Mouse (Mus musculus): Measurements from ENCODE around the gene Pam. TPM values are rescaled to one million over a fixed set of nuclear protein-coding genes. Genes with fewer than 3 reads are reported as not detected.

Gene Pam
- polyA plus RNA-seq, 1 experiment from 2014 or later = 40.7 TPM

GRCm38 (mm10) chr1:97828087-97828486, 267.4 kb downstream of the Pam start:
- WGBS = 92% methylated on average over 5 of the region's 5 CpGs
- no peak overlapping the region for H3K27ac ChIP-seq
- H3K4me2 ChIP-seq = no peak overlapping the region
- no peak for ATAC-seq (replicated peaks)
- no peaks in the 10 kb centered on the region for H3K27me3 ChIP-seq (replicated peaks)
- no peak overlapping the region for H3K4me3 ChIP-seq
- H3K36me3 ChIP-seq (replicated peaks) = peaks cover 12% of the 10 kb centered on the region; the same call in 1 of the 2 replicates
- no peaks in the 10 kb centered on the region for H3K9me3 ChIP-seq
- no peaks in the 10 kb centered on the region for H3K4me1 ChIP-seq
- H3K9ac ChIP-seq = no peak overlapping the region

GRCm38 (mm10) chr1:97827566-97827965, 267.9 kb downstream of the Pam start:
- no peaks in the 10 kb centered on the region for H3K27me3 ChIP-seq (replicated peaks)
- WGBS = 77% methylated on average over 2 of the region's 2 CpGs
- H3K4me2 ChIP-seq = no peak overlapping the region
- H3K9me3 ChIP-seq = no peaks in the 10 kb centered on the region
- H3K4me1 ChIP-seq = no peaks in the 10 kb centered on the region
- no peak overlapping the region for H3K4me3 ChIP-seq
- H3K36me3 ChIP-seq (replicated peaks) = peaks cover 12% of the 10 kb centered on the region; the same call in 1 of the 2 replicates
- no peak overlapping the region for H3K9ac ChIP-seq
- ATAC-seq (replicated peaks) = no peak
- H3K27ac ChIP-seq = no peak overlapping the region

GRCm38 (mm10) chr1:97822904-97823303, 272.5 kb downstream of the Pam start:
- ATAC-seq (replicated peaks) = no peak
- no peak overlapping the region for H3K9ac ChIP-seq
- H3K36me3 ChIP-seq (replicated peaks) = peaks cover 6% of the 10 kb centered on the region; the same call in 1 of the 2 replicates
- no peak overlapping the region for H3K4me3 ChIP-seq
- H3K27ac ChIP-seq = no peak overlapping the region
- WGBS = 95% methylated on average over 7 of the region's 7 CpGs
- no peaks in the 10 kb centered on the region for H3K27me3 ChIP-seq (replicated peaks)
- H3K4me1 ChIP-seq = no peaks in the 10 kb centered on the region
- H3K4me2 ChIP-seq = no peak overlapping the region
- no peaks in the 10 kb centered on the region for H3K9me3 ChIP-seq

- 87% methylated on average over 5 of the region's 5 CpGs for WGBS
These were observed 273.2 kb downstream of the Pam start for GRCm38 (mm10) chr1:97822203-97822602.

GRCm38 (mm10) chr1:97821282-97821681, 274.2 kb downstream of the Pam start:
- no peak overlapping the region for H3K4me2 ChIP-seq
- no peak overlapping the region for H3K9ac ChIP-seq
- ATAC-seq (replicated peaks) = no peak
- no peaks in the 10 kb centered on the region for H3K4me1 ChIP-seq
- no peak overlapping the region for H3K4me3 ChIP-seq
- no peaks in the 10 kb centered on the region for H3K27me3 ChIP-seq (replicated peaks)
- H3K27ac ChIP-seq = no peak overlapping the region
- WGBS = 89% methylated on average over 3 of the region's 3 CpGs
- peaks cover 11% of the 10 kb centered on the region for H3K36me3 ChIP-seq (replicated peaks)
- H3K9me3 ChIP-seq = no peaks in the 10 kb centered on the region

More at GRCm38 (mm10) chr1:97822203-97822602, 273.2 kb downstream of the Pam start:
- ATAC-seq (replicated peaks) = no peak
- Histone ChIP-seq H3K4me2 (no peak overlapping the region), H3K9ac (no peak overlapping the region), H3K4me3 (no peak overlapping the region), H3K9me3 (no peaks in the 10 kb centered on the region), H3K36me3 (replicated peaks) (peaks cover 11% of the 10 kb centered on the region), H3K27ac (no peak overlapping the region), H3K27me3 (replicated peaks) (no peaks in the 10 kb centered on the region), H3K4me1 (no peaks in the 10 kb centered on the region)

GRCm38 (mm10) chr1:97809255-97809912, 286.1 kb downstream of the Pam start:
- Histone ChIP-seq H3K4me3 (no peak overlapping the region), H3K4me1 (no peaks in the 10 kb centered on the region), H3K4me2 (no peak overlapping the region), H3K36me3 (replicated peaks) (no peaks in the 10 kb centered on the region), H3K9me3 (no peaks in the 10 kb centered on the region), H3K27me3 (replicated peaks) (no peaks in the 10 kb centered on the region), H3K27ac (no peak overlapping the region), H3K9ac (no peak overlapping the region)
- WGBS = 39% methylated on average over 2 of the region's 2 CpGs
- peak; percentile 70 for ATAC-seq (replicated peaks)

- H3K27me3 ChIP-seq (replicated peaks) = no peaks in the 10 kb centered on the region
- no peak for ATAC-seq (replicated peaks)
- H3K9me3 ChIP-seq = no peaks in the 10 kb centered on the region
- no peaks in the 10 kb centered on the region for H3K4me1 ChIP-seq
- H3K9ac ChIP-seq = no peak overlapping the region
- H3K27ac ChIP-seq = no peak overlapping the region
- H3K4me3 ChIP-seq = no peak overlapping the region
- H3K4me2 ChIP-seq = no peak overlapping the region
- no peaks in the 10 kb centered on the region for H3K36me3 ChIP-seq (replicated peaks)
These were observed 290.9 kb downstream of the Pam start for GRCm38 (mm10) chr1:97804520-97804919.

GRCm38 (mm10) chr1:97802207-97802902, 293.1 kb downstream of the Pam start:
- Histone ChIP-seq H3K27me3 (replicated peaks) (no peaks in the 10 kb centered on the region), H3K36me3 (replicated peaks) (no peaks in the 10 kb centered on the region), H3K27ac (no peak overlapping the region), H3K4me3 (no peak overlapping the region), H3K4me2 (no peak overlapping the region), H3K9me3 (no peaks in the 10 kb centered on the region), H3K4me1 (no peaks in the 10 kb centered on the region), H3K9ac (no peak overlapping the region)
- ATAC-seq (replicated peaks) = no peak
- WGBS = 35% methylated on average over 4 of the region's 4 CpGs

- no peaks in the 10 kb centered on the region for H3K4me1 ChIP-seq
- H3K9me3 ChIP-seq = no peaks in the 10 kb centered on the region
- no peak overlapping the region for H3K27ac ChIP-seq
- H3K4me3 ChIP-seq = no peak overlapping the region
- no peaks in the 10 kb centered on the region for H3K36me3 ChIP-seq (replicated peaks)
- no peak overlapping the region for H3K9ac ChIP-seq
- WGBS = 92% methylated on average over 9 of the region's 9 CpGs
- H3K27me3 ChIP-seq (replicated peaks) = no peaks in the 10 kb centered on the region
- no peak overlapping the region for H3K4me2 ChIP-seq
- no peak for ATAC-seq (replicated peaks)
These were observed 299.5 kb downstream of the Pam start for GRCm38 (mm10) chr1:97795936-97796335.

- H3K4me2 ChIP-seq = no peak overlapping the region
- no peaks in the 10 kb centered on the region for H3K4me1 ChIP-seq
- H3K9me3 ChIP-seq = no peaks in the 10 kb centered on the region
- ATAC-seq (replicated peaks) = no peak
- no peak overlapping the region for H3K4me3 ChIP-seq
- no peak overlapping the region for H3K9ac ChIP-seq
- 90% methylated on average over 3 of the region's 3 CpGs for WGBS
- no peaks in the 10 kb centered on the region for H3K36me3 ChIP-seq (replicated peaks)
- no peaks in the 10 kb centered on the region for H3K27me3 ChIP-seq (replicated peaks)
- H3K27ac ChIP-seq = no peak overlapping the region
These were observed 301.3 kb downstream of the Pam start for GRCm38 (mm10) chr1:97794110-97794509.

GRCm38 (mm10) chr1:97788490-97788889, 307.0 kb downstream of the Pam start:
- WGBS = 92% methylated on average over 2 of the region's 2 CpGs
- Histone ChIP-seq H3K4me1 (no peaks in the 10 kb centered on the region), H3K9ac (no peak overlapping the region), H3K4me3 (no peak overlapping the region), H3K27me3 (replicated peaks) (no peaks in the 10 kb centered on the region), H3K9me3 (no peaks in the 10 kb centered on the region), H3K4me2 (no peak overlapping the region), H3K36me3 (replicated peaks) (no peaks in the 10 kb centered on the region), H3K27ac (no peak overlapping the region)
- no peak for ATAC-seq (replicated peaks)

GRCm38 (mm10) chr1:97787674-97788073, 307.8 kb downstream of the Pam start:
- WGBS = 94% methylated on average over 3 of the region's 3 CpGs
- H3K27me3 ChIP-seq (replicated peaks) = no peaks in the 10 kb centered on the region
- no peaks in the 10 kb centered on the region for H3K9me3 ChIP-seq
- no peak for ATAC-seq (replicated peaks)
- no peaks in the 10 kb centered on the region for H3K36me3 ChIP-seq (replicated peaks)
- H3K4me2 ChIP-seq = no peak overlapping the region
- H3K4me1 ChIP-seq = no peaks in the 10 kb centered on the region
- no peak overlapping the region for H3K4me3 ChIP-seq
- H3K27ac ChIP-seq = no peak overlapping the region
- H3K9ac ChIP-seq = no peak overlapping the region

Data from midbrain, embryonic 15.5 days (tissue).